Mouse (Mus musculus): ENCODE measurements around the gene Foxred1. TPM values are rescaled to one million over a fixed set of nuclear protein-coding genes. Genes with fewer than 3 reads are reported as not detected.

The Foxred1 gene
- polyA plus RNA-seq, 1 experiment from 2014 or later = 27.2 TPM

DNA sequence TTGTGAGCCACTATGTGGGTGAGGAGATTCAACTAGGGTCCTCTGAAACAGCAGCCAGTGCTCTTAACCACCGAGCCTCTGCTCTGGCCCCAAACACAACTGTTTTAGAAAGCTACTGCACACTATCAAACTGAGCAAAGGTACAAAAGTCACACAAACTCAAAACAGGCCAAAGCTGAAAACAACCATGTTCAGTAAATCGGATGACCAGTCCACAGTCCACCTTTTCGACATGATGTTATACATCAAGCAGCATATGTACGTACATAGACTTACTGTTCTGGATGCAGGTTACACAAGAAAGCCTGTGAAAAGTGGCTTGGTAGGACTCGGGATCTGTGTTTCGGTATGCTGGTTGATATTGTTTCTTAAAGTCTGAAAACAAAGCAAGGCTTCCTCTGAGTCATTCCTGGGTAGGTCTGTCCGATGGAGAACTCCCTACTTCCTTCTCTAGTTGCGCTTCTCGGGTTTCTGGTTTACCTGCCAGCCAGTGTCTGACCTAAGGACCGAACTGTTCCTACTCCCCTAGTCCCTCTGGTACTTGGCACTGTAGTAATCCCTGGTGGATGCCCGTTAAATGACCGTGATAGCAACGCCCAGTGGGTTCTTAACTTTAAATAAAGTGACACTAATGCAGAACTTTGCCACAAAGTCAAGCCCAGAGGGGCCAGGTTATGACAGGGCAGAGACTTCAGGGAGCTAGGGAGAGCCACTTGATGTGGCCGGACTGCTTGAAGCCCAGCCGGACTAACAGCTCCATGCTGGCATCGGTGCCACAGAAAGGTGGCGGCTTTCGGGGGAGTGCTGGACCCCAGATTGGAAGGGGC is 11.7 kb downstream of the Foxred1 start:
- 27% methylated on average over 18 of the region's 18 CpGs for WGBS
- peak; percentile 30 for ATAC-seq (ENCODE audit: low read depth)
- peak overlapping the region; percentile 52 for H3K27ac ChIP-seq (replicated peaks; ENCODE audit: low read depth, low read length)

DNA sequence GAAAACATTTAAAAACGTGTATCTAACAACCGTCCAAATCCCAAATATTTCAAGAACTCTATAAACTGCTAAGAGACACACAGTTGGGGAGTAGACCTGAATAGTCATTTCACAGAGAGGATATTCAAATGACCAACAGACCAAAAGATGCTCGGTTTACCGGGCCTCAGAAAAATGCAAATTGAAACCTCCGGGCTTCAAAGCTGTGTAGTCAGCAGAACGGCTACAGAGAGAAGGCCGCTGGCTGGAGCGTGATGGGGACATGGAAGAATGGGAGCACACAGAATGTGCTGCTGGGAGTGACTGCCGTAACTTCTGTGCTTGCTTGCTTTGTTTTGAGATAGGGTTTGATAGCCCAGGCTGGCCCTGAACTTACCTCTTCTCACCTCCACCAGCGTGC is 12.5 kb downstream of the Foxred1 start:
- no peak for DNase-seq (ENCODE audit: low spot score)
- WGBS = 75% methylated on average over 10 of the region's 10 CpGs
- Histone ChIP-seq H3K27ac (replicated peaks; ENCODE audit: low read depth, low read length) (no peak overlapping the region), H3K9ac (ENCODE audit: low read depth, low read length) (no peak overlapping the region), H3K4me3 (ENCODE audit: low read depth, low read length) (no peak overlapping the region), H3K4me1 (ENCODE audit: control insufficient read depth, insufficient read depth, low read length) (peaks cover 7% of the 10 kb centered on the region; the same call in 1 of the 2 replicates), H3K36me3 (ENCODE audit: control insufficient read depth, insufficient read depth, low read length) (no peaks in the 10 kb centered on the region), H3K4me2 (ENCODE audit: low read depth, low read length) (peak overlapping the region; percentile 20; the same call in 1 of the 2 replicates), H3K9me3 (ENCODE audit: control insufficient read depth, low read length) (no peaks in the 10 kb centered on the region), H3K27me3 (replicated peaks; ENCODE audit: control insufficient read depth, insufficient read depth, low read length) (no peaks in the 10 kb centered on the region)
- no peak for ATAC-seq (ENCODE audit: low read depth)

More for the DNA sequence above, 11.7 kb downstream of the Foxred1 start:
- peak overlapping the region; percentile 77 for H3K9ac ChIP-seq (ENCODE audit: low read depth, low read length)
- peak overlapping the region; percentile 87 for H3K4me2 ChIP-seq (ENCODE audit: low read depth, low read length)
- peak; percentile 14 for DNase-seq (ENCODE audit: low spot score)
- H3K9me3 ChIP-seq (ENCODE audit: control insufficient read depth, low read length) = no peaks in the 10 kb centered on the region
- no peaks in the 10 kb centered on the region for H3K27me3 ChIP-seq (replicated peaks; ENCODE audit: control insufficient read depth, insufficient read depth, low read length)
- H3K36me3 ChIP-seq (ENCODE audit: control insufficient read depth, insufficient read depth, low read length) = peaks cover under 1% of the 10 kb centered on the region; the same call in 1 of the 2 replicates
- peaks cover 7% of the 10 kb centered on the region; the same call in 1 of the 2 replicates for H3K4me1 ChIP-seq (ENCODE audit: control insufficient read depth, insufficient read depth, low read length)
- H3K4me3 ChIP-seq (ENCODE audit: low read depth, low read length) = peak overlapping the region; percentile 68

DNA sequence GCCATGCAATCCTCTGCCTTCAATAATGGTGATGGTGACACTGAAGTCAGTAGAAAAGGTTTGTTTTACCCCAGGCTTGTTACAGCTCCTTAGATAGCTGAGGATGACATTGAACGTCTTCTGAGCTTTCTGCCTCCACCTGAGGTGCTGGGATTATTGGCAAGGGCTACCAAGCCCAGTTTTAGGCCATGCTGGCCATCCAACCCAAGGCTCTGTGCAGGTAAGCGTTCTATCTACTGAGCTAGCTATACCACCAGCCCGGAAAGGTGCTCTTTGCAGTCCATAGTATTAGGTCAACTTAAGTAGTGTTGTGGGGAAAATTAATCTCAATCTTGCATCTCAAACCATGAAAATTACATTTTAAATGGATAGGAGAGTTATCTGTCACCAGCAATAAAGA is 13.2 kb downstream of the Foxred1 start:
- Histone ChIP-seq H3K27ac (replicated peaks; ENCODE audit: low read depth, low read length) (no peak overlapping the region), H3K4me1 (ENCODE audit: control insufficient read depth, insufficient read depth, low read length) (peaks cover 7% of the 10 kb centered on the region; the same call in 1 of the 2 replicates), H3K9me3 (ENCODE audit: control insufficient read depth, low read length) (no peaks in the 10 kb centered on the region), H3K36me3 (ENCODE audit: control insufficient read depth, insufficient read depth, low read length) (no peaks in the 10 kb centered on the region), H3K4me2 (ENCODE audit: low read depth, low read length) (no peak overlapping the region), H3K27me3 (replicated peaks; ENCODE audit: control insufficient read depth, insufficient read depth, low read length) (no peaks in the 10 kb centered on the region), H3K4me3 (ENCODE audit: low read depth, low read length) (no peak overlapping the region), H3K9ac (ENCODE audit: low read depth, low read length) (no peak overlapping the region)
- ATAC-seq (ENCODE audit: low read depth) (no peak), DNase-seq (ENCODE audit: low spot score) (no peak)
- 94% methylated on average over 3 of the region's 3 CpGs for WGBS

DNA sequence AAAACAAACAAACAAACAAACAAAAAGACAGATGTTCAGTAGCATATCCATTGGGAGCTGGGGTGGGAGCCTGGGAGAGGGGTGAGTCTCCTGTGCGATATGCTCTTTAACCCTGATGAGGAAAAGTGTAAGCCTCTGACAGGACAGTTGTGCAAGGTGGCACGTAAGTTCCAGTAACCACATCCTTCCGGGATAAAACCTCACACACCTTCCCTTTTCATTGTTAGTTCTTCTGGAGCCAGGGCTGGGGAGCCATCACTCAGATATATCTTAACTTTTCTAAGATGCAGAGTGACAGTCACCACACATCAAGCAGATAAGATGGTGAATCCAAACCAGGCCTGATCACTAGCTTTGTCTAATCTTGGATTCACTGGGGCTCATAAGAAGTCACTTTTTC is 16.8 kb downstream of the Foxred1 start:
- Histone ChIP-seq H3K4me3 (ENCODE audit: low read depth, low read length) (no peak overlapping the region), H3K4me1 (ENCODE audit: control insufficient read depth, insufficient read depth, low read length) (no peaks in the 10 kb centered on the region)
- no peak for ATAC-seq (ENCODE audit: low read depth)

DNA sequence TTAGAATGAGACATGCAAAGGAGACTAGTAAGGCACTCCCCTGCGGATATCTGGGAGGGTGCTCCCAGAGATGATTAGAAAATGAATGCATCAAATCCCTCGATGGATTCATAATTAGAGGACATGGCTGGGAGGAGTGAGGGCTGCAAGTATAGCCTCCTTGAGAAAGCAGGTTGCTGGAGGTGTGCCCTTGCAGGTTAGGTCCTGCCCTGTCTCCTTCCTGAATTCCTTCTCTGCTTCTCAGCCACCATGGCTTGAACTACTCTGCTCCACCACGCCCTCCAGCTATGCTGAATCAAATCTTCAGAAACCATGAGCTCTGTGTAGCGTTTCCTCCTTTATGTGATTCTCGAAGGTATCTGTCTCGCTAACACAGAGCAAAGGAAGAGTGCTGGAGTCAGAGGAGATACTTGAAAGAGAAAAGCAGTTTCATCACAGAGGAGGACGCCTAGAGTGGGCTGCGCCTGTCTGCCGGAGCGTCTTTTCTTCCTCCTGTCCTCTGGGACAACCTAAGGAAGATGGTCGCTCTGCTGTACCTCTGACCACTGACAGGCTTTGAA is 17.8 kb downstream of the Foxred1 start:
- no peaks in the 10 kb centered on the region for H3K4me1 ChIP-seq (ENCODE audit: control insufficient read depth, insufficient read depth, low read length)
- WGBS = 69% methylated on average over 11 of the region's 11 CpGs
- ATAC-seq (ENCODE audit: low read depth) = peak; percentile 30; the same call in 1 of the 2 replicates

More for the DNA sequence above, 16.8 kb downstream of the Foxred1 start:
- H3K27me3 ChIP-seq (replicated peaks; ENCODE audit: control insufficient read depth, insufficient read depth, low read length) = no peaks in the 10 kb centered on the region
- peaks cover 18% of the 10 kb centered on the region; the same call in 1 of the 2 replicates for H3K36me3 ChIP-seq (ENCODE audit: control insufficient read depth, insufficient read depth, low read length)
- DNase-seq (ENCODE audit: low spot score) = no peak
- no peaks in the 10 kb centered on the region for H3K9me3 ChIP-seq (ENCODE audit: control insufficient read depth, low read length)
- no peak overlapping the region for H3K9ac ChIP-seq (ENCODE audit: low read depth, low read length)
- WGBS = 94% methylated on average over 3 of the region's 3 CpGs
- H3K4me2 ChIP-seq (ENCODE audit: low read depth, low read length) = no peak overlapping the region
- no peak overlapping the region for H3K27ac ChIP-seq (replicated peaks; ENCODE audit: low read depth, low read length)

DNA sequence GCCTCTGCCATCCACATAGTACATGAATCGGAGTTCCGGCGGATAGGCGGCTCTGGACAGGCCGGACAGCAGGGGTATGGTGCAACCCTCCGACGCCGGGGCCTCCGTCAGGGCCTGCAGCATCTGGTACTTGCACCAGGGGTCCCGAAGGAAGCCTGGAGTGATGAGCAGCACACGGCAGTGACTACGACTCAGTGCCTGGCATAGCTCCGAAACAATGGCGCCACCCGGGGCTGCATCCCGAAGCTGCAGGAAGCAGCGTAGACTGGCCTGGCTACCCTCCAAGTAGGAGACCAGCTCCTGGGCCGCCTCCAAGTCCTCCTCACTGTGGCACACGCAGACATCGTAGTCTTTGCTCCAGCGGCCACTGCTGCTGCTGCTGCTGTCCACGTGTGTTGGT is 22.2 kb downstream of the Foxred1 start:
- DNase-seq (ENCODE audit: low spot score) (no peak), ATAC-seq (ENCODE audit: low read depth) (no peak)
- no peaks in the 10 kb centered on the region for H3K9me3 ChIP-seq (ENCODE audit: control insufficient read depth, low read length)
- no peak overlapping the region for H3K9ac ChIP-seq (ENCODE audit: low read depth, low read length)
- peaks cover 36% of the 10 kb centered on the region; the same call in 1 of the 2 replicates for H3K36me3 ChIP-seq (ENCODE audit: control insufficient read depth, insufficient read depth, low read length)
- no peaks in the 10 kb centered on the region for H3K4me1 ChIP-seq (ENCODE audit: control insufficient read depth, insufficient read depth, low read length)
- H3K4me3 ChIP-seq (ENCODE audit: low read depth, low read length) = no peak overlapping the region
- no peak overlapping the region for H3K27ac ChIP-seq (replicated peaks; ENCODE audit: low read depth, low read length)
- WGBS = 78% methylated on average over 22 of the region's 22 CpGs
- no peak overlapping the region for H3K4me2 ChIP-seq (ENCODE audit: low read depth, low read length)
- H3K27me3 ChIP-seq (replicated peaks; ENCODE audit: control insufficient read depth, insufficient read depth, low read length) = no peaks in the 10 kb centered on the region

More for the DNA sequence above, 17.8 kb downstream of the Foxred1 start:
- H3K4me3 ChIP-seq (ENCODE audit: low read depth, low read length) = no peak overlapping the region
- H3K9me3 ChIP-seq (ENCODE audit: control insufficient read depth, low read length) = no peaks in the 10 kb centered on the region
- H3K36me3 ChIP-seq (ENCODE audit: control insufficient read depth, insufficient read depth, low read length) = peaks cover 27% of the 10 kb centered on the region; the same call in 1 of the 2 replicates
- no peak overlapping the region for H3K27ac ChIP-seq (replicated peaks; ENCODE audit: low read depth, low read length)
- no peak overlapping the region for H3K4me2 ChIP-seq (ENCODE audit: low read depth, low read length)
- H3K9ac ChIP-seq (ENCODE audit: low read depth, low read length) = no peak overlapping the region
- peak; percentile 41 for DNase-seq (ENCODE audit: low spot score)
- no peaks in the 10 kb centered on the region for H3K27me3 ChIP-seq (replicated peaks; ENCODE audit: control insufficient read depth, insufficient read depth, low read length)

DNA sequence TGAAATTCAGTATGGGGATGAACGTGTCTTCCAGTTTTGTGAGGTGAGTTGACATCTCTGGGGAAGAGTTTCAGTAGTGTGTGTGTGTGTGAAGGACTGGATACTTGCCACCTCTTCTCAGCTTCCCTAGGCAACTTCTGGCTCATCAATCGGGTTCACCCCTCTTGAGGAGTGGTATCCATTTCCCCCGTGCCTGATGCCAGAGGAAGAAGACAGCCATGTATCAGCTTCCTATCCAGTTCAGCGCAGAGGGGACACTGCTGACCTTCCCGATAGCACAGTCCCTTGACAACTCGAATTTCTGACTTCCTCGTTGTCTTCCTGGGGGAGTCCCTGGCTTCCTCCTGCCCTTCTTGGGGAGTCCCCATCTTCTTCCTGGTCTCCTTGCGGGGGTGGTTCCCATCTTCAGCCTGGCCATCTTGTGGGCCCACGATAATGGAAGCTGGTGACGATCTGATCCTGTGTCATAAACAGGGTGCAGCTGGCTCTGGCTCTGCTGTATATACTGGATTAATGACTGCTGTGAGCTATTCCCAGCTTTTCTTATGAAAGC is 23.4 kb downstream of the Foxred1 start:
- H3K4me2 ChIP-seq (ENCODE audit: low read depth, low read length) = no peak overlapping the region
- H3K36me3 ChIP-seq (ENCODE audit: control insufficient read depth, insufficient read depth, low read length) = peaks cover 36% of the 10 kb centered on the region; the same call in 1 of the 2 replicates
- DNase-seq (ENCODE audit: low spot score) = no peak
- H3K27me3 ChIP-seq (replicated peaks; ENCODE audit: control insufficient read depth, insufficient read depth, low read length) = no peaks in the 10 kb centered on the region
- no peak overlapping the region for H3K9ac ChIP-seq (ENCODE audit: low read depth, low read length)
- WGBS = 85% methylated on average over 10 of the region's 10 CpGs
- H3K9me3 ChIP-seq (ENCODE audit: control insufficient read depth, low read length) = no peaks in the 10 kb centered on the region
- no peak overlapping the region for H3K4me3 ChIP-seq (ENCODE audit: low read depth, low read length)
- ATAC-seq (ENCODE audit: low read depth) = no peak
- H3K4me1 ChIP-seq (ENCODE audit: control insufficient read depth, insufficient read depth, low read length) = no peaks in the 10 kb centered on the region
- no peak overlapping the region for H3K27ac ChIP-seq (replicated peaks; ENCODE audit: low read depth, low read length)

DNA sequence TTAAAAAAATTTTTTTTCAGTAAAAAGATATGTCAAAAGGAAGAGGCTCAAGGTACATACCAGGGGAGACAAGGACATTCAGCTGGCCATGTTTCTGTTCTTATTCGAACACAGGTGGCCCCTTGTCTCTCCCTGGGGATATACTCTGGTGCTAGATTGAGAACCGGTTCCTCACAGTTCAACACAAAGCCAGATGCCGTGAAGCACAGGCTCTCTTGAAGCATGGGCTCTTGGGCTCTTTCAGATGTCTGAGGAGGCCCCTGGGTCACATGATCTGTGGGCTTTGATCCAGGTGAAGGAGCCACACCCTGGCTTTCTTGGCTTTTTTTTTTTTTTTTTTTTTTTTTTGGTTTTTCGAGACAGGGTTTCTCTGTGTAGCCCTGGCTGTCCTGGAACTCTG is 24.4 kb downstream of the Foxred1 start:
- no peak for ATAC-seq (ENCODE audit: low read depth)

More for the DNA sequence above, 24.4 kb downstream of the Foxred1 start:
- H3K4me2 ChIP-seq (ENCODE audit: low read depth, low read length) = no peak overlapping the region
- peak; percentile 31 for DNase-seq (ENCODE audit: low spot score)
- H3K27ac ChIP-seq (replicated peaks; ENCODE audit: low read depth, low read length) = no peak overlapping the region
- no peak overlapping the region for H3K9ac ChIP-seq (ENCODE audit: low read depth, low read length)
- no peaks in the 10 kb centered on the region for H3K4me1 ChIP-seq (ENCODE audit: control insufficient read depth, insufficient read depth, low read length)
- H3K9me3 ChIP-seq (ENCODE audit: control insufficient read depth, low read length) = no peaks in the 10 kb centered on the region
- WGBS = 85% methylated on average over 4 of the region's 4 CpGs
- no peak overlapping the region for H3K4me3 ChIP-seq (ENCODE audit: low read depth, low read length)
- no peaks in the 10 kb centered on the region for H3K27me3 ChIP-seq (replicated peaks; ENCODE audit: control insufficient read depth, insufficient read depth, low read length)
- peaks cover 36% of the 10 kb centered on the region; the same call in 1 of the 2 replicates for H3K36me3 ChIP-seq (ENCODE audit: control insufficient read depth, insufficient read depth, low read length)

Data from embryonic facial prominence, embryonic 14.5 days (tissue).